Mouse (Mus musculus) fibroblast of lung, adult 2 months (primary cell): ENCODE measurements at regions not wholly inside any gene's neighbourhood (a gene's known extent, or its start where the extent isn't known, plus 50 kb on each side); places are given as distances from the start of the nearest gene placed in this dataset.
A peak's percentile ranks its signal among the peaks of the same experiment; 100 is the strongest.

Source experiments
- DNase-seq: peaks from one replicate; pipeline ENCODE4 v3.0.0-alpha.2; 2011; ENCODE audit warnings: low read depth

- DNase-seq: no peak
Observed at GRCm38 (mm10) chr9:63850316-63850693, 92.5 kb upstream of the Smad3 start.

- no peak for DNase-seq
Observed at GRCm38 (mm10) chr9:63849564-63850315, 91.9 kb upstream of the Smad3 start.

DNA sequence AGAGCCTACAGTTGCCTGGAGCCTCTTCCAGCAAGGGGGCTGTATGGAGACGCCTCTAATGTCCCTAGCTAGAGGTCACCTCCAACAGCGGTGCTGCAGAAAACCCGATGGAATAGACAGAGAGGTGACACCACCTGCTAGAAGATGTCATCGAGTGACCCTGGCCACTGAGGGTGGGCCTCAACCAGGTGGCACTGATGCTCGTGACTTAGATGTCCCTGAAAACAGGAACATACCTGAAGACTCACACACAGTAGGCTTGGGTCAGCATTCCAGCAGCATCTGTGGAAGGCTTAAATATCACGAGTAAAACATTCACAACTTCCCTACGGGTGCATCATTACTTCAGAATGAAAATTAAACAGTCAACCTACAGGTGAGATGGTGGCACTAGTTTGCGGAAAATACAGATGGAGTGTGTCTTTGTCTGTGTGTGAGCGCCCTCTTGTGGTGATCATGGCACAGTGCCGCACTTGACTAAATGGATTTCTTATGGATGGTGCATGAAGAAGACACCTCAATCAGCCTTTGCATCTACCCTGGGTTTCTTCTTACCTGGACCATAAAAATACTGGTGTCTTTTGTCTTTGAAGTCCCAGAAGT, 86.2 kb upstream of the Smad3 start:
- peak; percentile 56 for DNase-seq

DNA sequence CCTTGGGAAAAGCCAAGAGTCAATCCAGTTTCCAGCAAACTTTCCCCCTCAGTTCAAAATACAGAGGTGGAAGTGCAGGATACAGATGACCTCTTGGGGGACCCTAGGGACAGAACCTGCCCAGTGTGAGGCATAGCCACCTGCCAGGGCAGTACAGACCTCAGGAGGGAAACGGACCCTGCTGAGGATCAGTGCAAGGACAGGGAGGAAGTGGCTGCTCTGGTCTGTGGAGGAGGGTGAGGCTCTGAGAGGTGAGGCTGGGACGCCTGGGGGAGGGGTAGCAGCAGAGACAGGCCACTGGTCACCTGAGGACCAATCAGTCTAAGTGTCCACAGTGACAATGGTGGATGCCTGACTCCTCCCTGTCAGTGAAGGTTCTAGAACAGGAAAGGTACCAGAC, 85.6 kb upstream of the Smad3 start:
- no peak for DNase-seq

DNA sequence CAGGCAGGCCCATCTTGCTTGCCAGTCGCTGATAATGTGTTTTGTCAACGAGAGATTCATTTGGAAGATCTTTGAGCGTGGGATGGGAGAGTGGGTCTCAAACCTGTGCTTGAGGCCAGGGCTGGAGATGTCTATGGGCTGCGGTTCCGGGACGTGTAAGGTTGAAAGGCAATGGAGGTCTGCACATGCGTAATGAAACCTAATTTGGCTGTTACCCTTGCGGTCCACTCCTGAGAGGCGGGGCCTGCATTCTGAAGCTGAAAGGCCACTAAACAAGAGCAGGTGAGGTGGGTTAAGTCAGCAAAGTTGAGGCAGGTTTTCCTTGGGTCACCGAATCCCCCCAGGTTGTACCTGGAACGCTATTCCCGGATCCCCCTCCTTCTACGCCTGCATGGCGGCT, 83.3 kb upstream of the Smad3 start:
- no peak for DNase-seq

DNA sequence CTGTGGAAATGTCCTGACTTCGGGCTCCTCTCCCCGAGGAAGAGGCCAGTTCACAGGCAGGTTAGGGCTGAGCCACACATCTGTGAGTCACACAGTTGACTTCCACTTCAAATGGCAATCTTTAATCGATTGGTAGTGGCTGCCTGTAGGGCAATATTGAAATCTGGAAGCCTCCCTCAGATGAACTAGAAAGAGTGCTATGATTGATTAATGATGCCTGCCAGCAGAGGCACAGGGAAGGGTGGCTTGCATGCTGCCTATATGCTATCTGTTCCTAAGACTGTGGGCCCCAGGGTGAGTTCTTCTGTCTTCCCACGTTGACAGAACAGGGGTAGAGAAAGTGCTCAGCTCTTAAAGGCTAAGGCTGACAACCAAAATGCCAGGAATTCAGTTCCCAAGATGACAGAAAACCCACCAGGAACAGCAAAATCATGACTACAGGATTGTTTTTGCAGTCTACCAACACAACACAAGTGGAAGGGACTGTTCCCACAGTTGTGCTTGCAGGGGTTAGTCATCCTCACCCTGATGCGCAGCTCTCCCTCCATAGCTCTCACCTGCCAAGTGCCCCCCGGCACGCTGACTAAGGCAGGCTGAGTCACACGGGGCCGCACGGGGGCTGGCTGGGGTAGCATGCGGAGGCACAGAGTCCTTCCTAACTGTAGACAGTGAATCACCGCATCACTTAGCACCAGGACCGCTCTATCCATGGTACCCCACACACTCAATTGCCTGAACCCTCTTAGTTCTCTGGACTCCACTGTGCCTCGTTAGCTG, 81.4 kb upstream of the Smad3 start:
- no peak for DNase-seq

- no peak for DNase-seq
Observed at GRCm38 (mm10) chr9:63837552-63837951, 79.8 kb upstream of the Smad3 start.

GRCm38 (mm10) chr9:63836565-63837284, 78.9 kb upstream of the Smad3 start:
- DNase-seq: no peak

DNA sequence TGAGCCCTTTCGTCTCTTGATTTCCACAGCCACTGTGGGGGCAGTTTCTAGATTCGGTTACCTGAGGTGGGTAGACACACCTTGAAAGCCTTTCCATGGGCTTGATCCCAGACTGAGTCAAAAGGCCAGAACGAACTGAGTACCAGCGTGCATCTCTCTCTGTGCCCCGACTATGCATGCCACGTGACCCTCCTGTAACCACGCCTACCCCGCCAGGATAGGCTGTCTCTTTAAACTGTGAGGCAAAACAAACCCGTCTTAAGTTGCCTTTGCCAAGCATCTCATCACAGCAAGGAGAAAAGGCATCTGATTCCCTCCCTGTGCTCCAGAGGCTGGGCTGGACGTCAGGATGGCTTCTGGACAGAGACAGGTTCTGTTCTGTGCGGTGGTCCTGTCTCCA, 78.2 kb upstream of the Smad3 start:
- no peak for DNase-seq

GRCm38 (mm10) chr9:63834416-63834815, 76.6 kb upstream of the Smad3 start:
- no peak for DNase-seq

GRCm38 (mm10) chr9:63818163-63818562, 60.4 kb upstream of the Smad3 start:
- peak; percentile 35 for DNase-seq

GRCm38 (mm10) chr9:63816540-63816939, 58.7 kb upstream of the Smad3 start:
- DNase-seq: no peak

DNA sequence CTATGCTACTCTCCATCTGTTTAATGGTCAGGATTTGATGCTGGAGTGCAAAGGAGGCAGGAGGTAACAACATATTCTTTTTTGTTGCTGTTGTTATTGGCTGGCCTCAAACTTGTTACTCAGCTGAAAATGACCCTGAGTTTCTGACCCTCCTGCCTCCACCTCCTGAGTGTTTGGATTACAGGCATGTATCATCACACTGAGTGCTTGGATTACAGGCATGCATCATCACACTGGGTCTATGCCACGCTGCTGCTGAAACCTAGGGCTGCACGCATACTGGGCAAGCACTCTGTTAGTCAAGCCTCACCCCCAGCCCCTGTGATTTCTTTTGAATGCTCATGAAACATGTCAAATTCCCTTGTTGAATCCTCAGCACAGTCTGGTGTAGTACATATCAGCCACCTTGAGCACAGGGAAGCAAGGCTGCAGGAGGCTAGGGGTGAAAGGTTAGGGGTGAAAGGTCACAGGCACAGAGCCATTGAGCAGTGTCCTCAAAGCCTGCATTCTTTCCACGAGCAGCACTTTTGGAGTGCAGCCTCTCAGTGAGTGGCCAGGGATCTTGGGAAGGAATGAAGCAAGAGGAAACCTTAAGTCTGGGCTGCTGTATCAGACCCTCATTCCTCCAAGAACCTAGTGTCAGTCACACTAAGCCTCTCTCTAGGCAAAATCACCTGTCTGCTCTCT, 52.2 kb upstream of the Smad3 start:
- DNase-seq: peak; percentile 61
